Mouse (Mus musculus) ES-Bruce4 (cell line): ENCODE results near the gene Tmem170b. TPM values are rescaled to one million over a fixed set of nuclear protein-coding genes. Genes with fewer than 3 reads are reported as not detected.
A peak's percentile ranks its signal among the peaks of the same experiment; 100 is the strongest.

Experiments
- H3K27ac ChIP-seq: 2 replicates; pipeline ENCODE4 v1.5.1; 2012; ENCODE audit warnings: low read length, inconsistent platforms; ENCODE audit not compliant: insufficient read depth
- H3K27me3 ChIP-seq: 2 replicates; pipeline ENCODE4 v1.6.1; 2012; ENCODE audit warnings: mild to moderate bottlenecking, low read length, inconsistent platforms; ENCODE audit not compliant: control insufficient read depth, poor library complexity, insufficient read depth, severe bottlenecking
- H3K36me3 ChIP-seq: 2 replicates; pipeline ENCODE4 v1.6.1; 2012; ENCODE audit warnings: inconsistent platforms, mild to moderate bottlenecking, low read length, moderate library complexity; ENCODE audit not compliant: control insufficient read depth, poor library complexity, insufficient read depth, severe bottlenecking
- H3K4me1 ChIP-seq: one replicate; pipeline ENCODE4 v1.8.1; 2011; ENCODE audit warnings: low read length; ENCODE audit not compliant: control insufficient read depth, insufficient read depth
- H3K4me3 ChIP-seq: 2 replicates; pipeline ENCODE4 v1.5.1; 2011; ENCODE audit warnings: low read depth, mild to moderate bottlenecking, low read length
- H3K9ac ChIP-seq: 2 replicates; pipeline ENCODE4 v1.6.1; 2012; ENCODE audit warnings: low read depth, mild to moderate bottlenecking, inconsistent platforms; ENCODE audit not compliant: poor library complexity, severe bottlenecking
- H3K9me3 ChIP-seq: replicated peaks from 2 replicates; pipeline ENCODE4 v1.6.1; 2012; ENCODE audit warnings: mild to moderate bottlenecking, low read length, inconsistent platforms; ENCODE audit not compliant: control insufficient read depth, poor library complexity, insufficient read depth, severe bottlenecking
- CTCF ChIP-seq: IDR thresholded peaks from one replicate; pipeline ENCODE4 v1.8.1; 2011; ENCODE audit warnings: low read depth, low read length
- EP300 ChIP-seq: IDR thresholded peaks from 2 replicates; pipeline ENCODE4 v1.6.1; 2011; ENCODE audit warnings: low read depth, low read length; ENCODE audit not compliant: insufficient read depth
- POLR2A ChIP-seq: IDR thresholded peaks from one replicate; pipeline ENCODE4 v1.8.1; 2011; ENCODE audit warnings: low read length; ENCODE audit not compliant: insufficient read depth
- polyA plus RNA-seq: library from polyadenylated mRNA; stranded (reverse); fragments of >200 nt; gene quantifications from 2 replicates; pipeline ENCODE4 v1.2.4, GENCODE M21; 2011; ENCODE audit warnings: low read depth; ENCODE audit not compliant: missing spikeins, insufficient read depth, insufficient read length

The Tmem170b gene
- 9.0 and 9.7 TPM in 2 replicates for polyA plus RNA-seq

DNA sequence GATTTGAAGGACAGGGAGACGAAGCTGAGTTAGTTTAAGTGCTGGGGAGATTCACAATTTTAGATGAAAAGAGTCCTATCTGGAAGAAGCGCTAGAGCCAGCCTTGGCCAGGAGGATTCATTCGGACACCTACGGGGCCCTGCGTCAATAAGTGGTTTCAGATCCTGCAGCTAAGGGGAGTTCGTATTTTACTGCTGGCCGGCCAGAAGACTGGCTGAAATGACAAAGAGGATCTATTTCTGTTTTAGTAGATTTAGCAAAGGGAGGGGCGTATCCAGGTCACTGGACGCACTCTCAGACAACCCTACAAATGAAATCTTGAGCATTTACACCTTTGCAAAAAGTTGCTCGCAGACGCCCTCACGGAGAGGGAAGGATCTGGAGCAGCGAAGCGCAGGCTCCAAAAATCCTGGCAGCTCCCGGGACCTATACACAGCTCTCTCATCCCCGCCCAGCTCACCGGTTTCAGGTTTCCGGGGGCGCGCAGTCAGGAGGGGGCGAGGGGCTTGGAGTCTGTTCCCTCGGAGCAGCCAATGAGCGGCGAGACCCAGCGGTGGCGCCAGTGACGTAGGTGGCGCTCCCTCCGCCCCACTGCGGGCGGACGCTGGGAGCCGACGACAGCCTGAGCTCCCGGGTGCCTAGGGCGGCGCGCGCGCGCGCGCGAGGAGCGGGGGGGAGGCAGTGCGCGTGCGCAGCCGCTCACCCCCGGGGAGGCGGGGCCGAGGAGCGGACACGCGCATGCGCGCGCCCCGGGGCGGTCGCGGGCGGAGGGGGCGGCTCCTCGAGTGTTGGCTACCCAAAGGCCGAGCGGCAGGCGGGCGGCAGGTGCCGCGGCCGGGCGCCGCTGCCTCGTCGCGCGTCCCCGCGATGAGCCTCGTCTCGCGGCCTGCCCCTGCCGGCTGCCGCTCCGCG lies at the start of gene Tmem170b:
Tmem170b (plus strand) TSS at position 809 of the 912 bp plus-strand sequence.
- Histone ChIP-seq H3K9me3 (no peaks in the 10 kb centered on the region), H3K4me3 (peak within 1 kb of the TSS; percentile 94), H3K27me3 (no peaks in the 10 kb centered on the region), H3K9ac (peak within 1 kb of the TSS; percentile 81), H3K36me3 (no peaks in the 10 kb centered on the region), H3K27ac (peak within 1 kb of the TSS; percentile 62; the same call in 1 of the 2 replicates), H3K4me1 (peaks cover 2% of the 10 kb centered on the region)
- TF ChIP-seq CTCF: no peak
- TF ChIP-seq EP300: peak; percentile 35; the same call in 1 of the 2 replicates
- peak; percentile 86 for TF ChIP-seq POLR2A

DNA sequence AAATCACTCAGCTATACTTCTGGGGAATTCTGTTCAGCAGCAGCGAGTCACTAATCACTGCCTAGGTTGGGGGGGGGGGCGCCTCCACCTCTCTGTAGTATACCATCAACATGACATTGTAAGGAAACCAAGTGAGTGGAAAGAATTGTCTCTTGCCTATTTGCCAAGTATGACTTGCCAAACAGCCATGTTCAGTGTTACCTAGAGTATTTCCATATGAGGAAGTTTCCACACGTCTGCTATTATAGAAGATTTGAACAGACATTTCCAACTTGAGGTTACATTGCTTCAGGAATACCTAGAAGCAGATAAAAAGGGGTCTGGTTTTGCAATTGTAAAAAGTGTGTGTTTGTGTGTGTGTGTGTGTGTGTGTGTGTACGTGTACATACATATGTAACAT lies 44.7 kb upstream of the Tmem170b start:
- Histone ChIP-seq H3K27me3 (no peaks in the 10 kb centered on the region), H3K4me3 (no peak overlapping the region), H3K9ac (no peak overlapping the region), H3K9me3 (no peaks in the 10 kb centered on the region), H3K4me1 (no peaks in the 10 kb centered on the region), H3K27ac (no peak overlapping the region), H3K36me3 (no peaks in the 10 kb centered on the region)
- TF ChIP-seq CTCF: no peak
- TF ChIP-seq EP300: no peak
- TF ChIP-seq POLR2A: no peak

DNA sequence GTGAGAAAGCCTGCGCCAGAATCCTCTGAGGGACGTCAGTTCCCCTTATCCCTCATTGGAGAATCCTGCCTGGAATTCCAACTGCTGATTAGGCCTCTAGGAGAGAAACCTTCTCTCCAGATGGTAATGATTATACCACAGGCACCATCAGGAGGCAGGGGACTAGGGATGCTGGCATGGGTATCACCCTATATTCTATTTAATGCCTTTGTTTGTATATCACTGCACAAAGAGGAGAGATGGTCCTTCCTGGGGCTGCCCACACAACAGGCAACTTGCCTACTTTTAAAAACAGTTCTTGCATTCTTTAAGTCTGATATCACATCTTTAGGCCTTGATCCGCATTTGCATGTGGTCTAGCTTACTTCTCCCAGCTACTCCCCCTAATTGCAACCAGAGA lies 37.3 kb upstream of the Tmem170b start:
- TF ChIP-seq POLR2A (no peak), EP300 (no peak), CTCF (no peak)
- Histone ChIP-seq H3K27ac (no peak overlapping the region), H3K9ac (no peak overlapping the region), H3K4me1 (no peaks in the 10 kb centered on the region), H3K4me3 (no peak overlapping the region), H3K9me3 (no peaks in the 10 kb centered on the region), H3K36me3 (no peaks in the 10 kb centered on the region), H3K27me3 (no peaks in the 10 kb centered on the region; the same call in 1 of the 2 replicates)

DNA sequence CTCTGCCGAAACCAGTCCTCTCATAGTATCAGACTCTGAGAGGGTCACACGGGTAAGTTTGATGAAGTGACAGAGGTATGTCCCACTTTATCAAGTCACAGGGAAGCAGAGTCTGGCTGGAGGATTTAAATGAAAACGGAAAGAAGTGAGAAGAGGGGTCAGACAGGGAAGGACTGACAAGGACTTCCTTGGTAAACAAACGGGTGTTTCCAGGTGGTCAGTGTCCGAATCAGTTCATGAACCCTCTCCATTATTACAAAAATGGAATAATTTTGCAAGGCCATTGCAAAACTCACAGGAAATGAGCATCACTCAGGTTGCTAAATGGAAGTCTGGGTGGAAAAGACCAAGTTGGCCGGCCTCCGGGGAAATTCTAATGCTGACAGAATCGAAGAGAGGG lies 36.8 kb upstream of the Tmem170b start:
- no peak overlapping the region for H3K4me3 ChIP-seq
- H3K9me3 ChIP-seq: no peaks in the 10 kb centered on the region
- no peak overlapping the region for H3K9ac ChIP-seq
- H3K36me3 ChIP-seq: no peaks in the 10 kb centered on the region
- no peaks in the 10 kb centered on the region; the same call in 1 of the 2 replicates for H3K27me3 ChIP-seq
- TF ChIP-seq CTCF (no peak), POLR2A (no peak), EP300 (no peak)
- H3K4me1 ChIP-seq: no peaks in the 10 kb centered on the region
- H3K27ac ChIP-seq: no peak overlapping the region

DNA sequence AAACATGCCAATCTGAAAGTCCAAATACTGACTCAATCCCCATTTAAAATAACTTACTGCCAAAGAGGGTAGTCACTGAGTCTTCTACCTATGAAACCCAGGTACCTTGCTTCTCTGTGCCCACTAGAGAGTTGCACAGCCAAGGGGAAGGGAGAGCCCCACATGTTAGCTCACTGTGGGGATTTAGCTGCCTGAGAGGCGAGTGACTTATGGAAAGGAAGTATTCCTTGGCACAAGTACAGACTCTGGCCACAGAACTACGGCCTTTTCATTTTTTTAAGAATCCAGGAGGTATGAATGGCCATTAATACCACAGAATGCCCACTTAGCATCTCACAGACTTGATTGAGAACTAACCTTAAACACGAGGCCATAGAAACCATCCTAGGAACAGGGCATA lies 35.9 kb upstream of the Tmem170b start:
- no peak overlapping the region for H3K4me3 ChIP-seq
- H3K4me1 ChIP-seq: no peaks in the 10 kb centered on the region
- TF ChIP-seq POLR2A (no peak), CTCF (no peak), EP300 (no peak)
- H3K36me3 ChIP-seq: no peaks in the 10 kb centered on the region
- H3K9ac ChIP-seq: no peak overlapping the region
- no peaks in the 10 kb centered on the region for H3K9me3 ChIP-seq
- H3K27ac ChIP-seq: no peak overlapping the region
- no peaks in the 10 kb centered on the region; the same call in 1 of the 2 replicates for H3K27me3 ChIP-seq
